Mouse (Mus musculus) midbrain, embryonic 16.5 days (tissue): Measurements from ENCODE around the gene Rfc2. TPM values are rescaled to one million over a fixed set of nuclear protein-coding genes. Genes with fewer than 3 reads are reported as not detected.
"Not testable (repeated sequence)": the region's sequence is repeated elsewhere in the genome, so short reads cannot be mapped to it uniquely, and the experiment has no call there.

Experiments
- ATAC-seq: fragments of 200-750 bp; cut with Nextera tagmentation; 2 replicates; pipeline ENCODE4 v1.8.0; 2017; ENCODE audit warnings: moderate TSS enrichment
- H3K27ac ChIP-seq: fragments of 300-500 bp; sonication (generic); 2 replicates; pipeline ENCODE4 v1.5.1; 2014; ENCODE audit warnings: mild to moderate bottlenecking, low read length, mixed read lengths
- H3K27me3 ChIP-seq: fragments of 300-500 bp; sonication (generic); 2 replicates; pipeline ENCODE4 v1.6.1; 2014; ENCODE audit warnings: low read depth, low read length, mixed read lengths; ENCODE audit not compliant: control insufficient read depth, insufficient read depth
- H3K36me3 ChIP-seq: fragments of 300-500 bp; sonication (generic); 2 replicates; pipeline ENCODE4 v1.6.1; 2014; ENCODE audit warnings: mild to moderate bottlenecking, low read length, moderate library complexity, mixed read lengths; ENCODE audit not compliant: control insufficient read depth, insufficient read depth
- H3K4me1 ChIP-seq: fragments of 300-500 bp; sonication (generic); 2 replicates; pipeline ENCODE4 v1.6.1; 2014; ENCODE audit warnings: mild to moderate bottlenecking, low read length, mixed read lengths; ENCODE audit not compliant: control insufficient read depth, insufficient read depth
- H3K4me2 ChIP-seq: fragments of 300-500 bp; sonication (generic); 2 replicates; pipeline ENCODE4 v1.6.1; 2014; ENCODE audit warnings: mild to moderate bottlenecking, low read length, mixed read lengths
- H3K4me3 ChIP-seq: fragments of 300-500 bp; sonication (generic); 2 replicates; pipeline ENCODE4 v1.5.1; 2014; ENCODE audit warnings: low read depth, mild to moderate bottlenecking, low read length, moderate library complexity, mixed read lengths
- H3K9ac ChIP-seq: fragments of 300-500 bp; sonication (generic); 2 replicates; pipeline ENCODE4 v1.6.1; 2014; ENCODE audit warnings: low read depth, low read length, mixed read lengths
- H3K9me3 ChIP-seq: fragments of 300-500 bp; sonication (generic); replicated peaks from 2 replicates; pipeline ENCODE4 v1.6.1; 2014; ENCODE audit warnings: mild to moderate bottlenecking, low read length, mixed read lengths; ENCODE audit not compliant: control insufficient read depth, poor library complexity, severe bottlenecking
- WGBS: fragments of 180-500 bp; shearing (Covaris S2); extraction: QIAGEN DNeasy Blood & Tissue Kit; methylation state at CpG from one replicate; pipeline ENCODE4 v1.1.7; 2014; 5-methylcytosine and 5-hydroxymethylcytosine counted together
- microRNA-seq: library from miRNA; unstranded; fragments of <30 nt; microRNA quantifications from one replicate; pipeline ENCODE4, GENCODE M21; 2017
- polyA plus RNA-seq: library from polyadenylated mRNA; unstranded; fragments of >200 nt; fragmentation: Nextera tagmentation; extraction: Ambion mirVana; gene quantifications from 2 replicates; pipeline ENCODE4 v1.2.1, GENCODE M21; 2015

Gene Rfc2
- polyA plus RNA-seq, 1 experiment from 2014 or later: 179 TPM

- peaks cover 2% of the 10 kb centered on the region for H3K4me1 ChIP-seq
- no peaks in the 10 kb centered on the region for H3K36me3 ChIP-seq
- no peak for ATAC-seq
- no peak overlapping the region for H3K4me2 ChIP-seq
- H3K27me3 ChIP-seq: no peaks in the 10 kb centered on the region
- no peak overlapping the region for H3K4me3 ChIP-seq
- H3K9me3 ChIP-seq: no peaks in the 10 kb centered on the region
- H3K9ac ChIP-seq: no peak overlapping the region
- H3K27ac ChIP-seq: no peak overlapping the region
- 77% methylated on average over 8 of the region's 8 CpGs for WGBS
These were observed 63.5 kb downstream of the Rfc2 start for GRCm38 (mm10) chr5:134644643-134645118.

- no peak overlapping the region for H3K9ac ChIP-seq
- H3K4me2 ChIP-seq: no peak overlapping the region
- no peaks in the 10 kb centered on the region for H3K36me3 ChIP-seq
- H3K9me3 ChIP-seq: no peaks in the 10 kb centered on the region
- 73% methylated on average over 4 of the region's 4 CpGs for WGBS
- H3K4me1 ChIP-seq: no peaks in the 10 kb centered on the region
- no peaks in the 10 kb centered on the region for H3K27me3 ChIP-seq
- H3K4me3 ChIP-seq: no peak overlapping the region
- ATAC-seq: no peak
- H3K27ac ChIP-seq: no peak overlapping the region
These were observed 65.3 kb downstream of the Rfc2 start for GRCm38 (mm10) chr5:134646461-134646860.

- 80% methylated on average over 2 of the region's 2 CpGs for WGBS
- ATAC-seq: no peak
These were observed 66.2 kb downstream of the Rfc2 start for GRCm38 (mm10) chr5:134647394-134647793.

GRCm38 (mm10) chr5:134648976-134649375, 67.8 kb downstream of the Rfc2 start:
- H3K9ac ChIP-seq, H3K4me2 ChIP-seq, H3K27me3 ChIP-seq, H3K4me1 ChIP-seq, ATAC-seq, H3K4me3 ChIP-seq, H3K36me3 ChIP-seq, H3K27ac ChIP-seq, H3K9me3 ChIP-seq: not testable (repeated sequence)
- 73% methylated on average over 2 of the region's 4 CpGs for WGBS

More at GRCm38 (mm10) chr5:134647394-134647793, 66.2 kb downstream of the Rfc2 start:
- Histone ChIP-seq H3K27me3 (no peaks in the 10 kb centered on the region), H3K4me1 (no peaks in the 10 kb centered on the region), H3K9ac (no peak overlapping the region), H3K4me2 (no peak overlapping the region), H3K27ac (no peak overlapping the region), H3K9me3 (no peaks in the 10 kb centered on the region), H3K4me3 (no peak overlapping the region), H3K36me3 (no peaks in the 10 kb centered on the region)

GRCm38 (mm10) chr5:134650926-134651325, 69.8 kb downstream of the Rfc2 start:
- 52% methylated on average over 4 of the region's 5 CpGs for whole genome bisulfite sequencing
- H3K9me3 ChIP-seq: no peaks in the 10 kb centered on the region

More at GRCm38 (mm10) chr5:134650926-134651325, 69.8 kb downstream of the Rfc2 start:
- H3K36me3 ChIP-seq: no peaks in the 10 kb centered on the region
- no peak for ATAC-seq
- H3K9ac ChIP-seq: no peak overlapping the region
- no peak overlapping the region for H3K4me2 ChIP-seq
- no peaks in the 10 kb centered on the region for H3K4me1 ChIP-seq
- H3K27me3 ChIP-seq: no peaks in the 10 kb centered on the region
- no peak overlapping the region for H3K4me3 ChIP-seq
- H3K27ac ChIP-seq: no peak overlapping the region

Small RNA genes within 50 kb of the gene (microRNA-seq; reads per million reads assigned to microRNA genes)
- not detected for gene Mir7228

Other genes starting within 250 kb of the Rfc2 start
- gene Gtf2ird1, start 124.7 kb upstream of the Rfc2 start, polyA plus RNA-seq: 74.3 and 81.5 TPM in 2 replicates
- 16.7 and 17.1 TPM in 2 replicates for gene Clip2, start 28.9 kb upstream of the Rfc2 start, polyA plus RNA-seq
- gene Syna, start 21.2 kb upstream of the Rfc2 start, polyA plus RNA-seq: 0.46 and 0.92 TPM in 2 replicates
- 2.4 and 2.7 TPM in 2 replicates for gene Lat2, start 33.7 kb downstream of the Rfc2 start, polyA plus RNA-seq
- gene Eif4h, start 58.1 kb downstream of the Rfc2 start, polyA plus RNA-seq: 321 and 329 TPM in 2 replicates
- 17.8 and 20.1 TPM in 2 replicates for gene Limk1, start 107.2 kb downstream of the Rfc2 start, polyA plus RNA-seq
- 10.0 and 12.1 TPM in 2 replicates for gene Eln, start 166.0 kb downstream of the Rfc2 start, polyA plus RNA-seq